19 mouse cellular contexts compared by ENCODE assay signal in the genomic region with DNA sequence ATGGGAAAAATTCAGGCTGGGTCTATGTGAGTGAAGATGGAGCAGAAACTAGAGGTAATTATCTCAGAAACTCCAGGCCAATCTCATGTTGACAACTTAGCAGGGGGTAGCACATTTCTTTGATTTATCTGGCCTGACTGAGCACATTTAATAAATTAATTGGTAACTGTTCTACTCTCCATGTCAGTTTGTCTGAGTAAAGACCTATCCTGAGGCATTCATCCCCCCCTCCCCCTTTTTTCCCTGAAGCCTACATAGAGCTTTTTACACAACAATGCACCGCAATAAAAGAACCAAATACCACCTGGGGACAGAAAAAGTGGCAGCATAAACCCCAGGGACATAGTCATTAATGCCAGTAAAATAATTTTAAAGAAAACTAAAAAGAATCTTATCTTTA.
DNase-seq lines count a peak whose midpoint lies in the region; ATAC-seq lines count a peak whose summit lies in the region.
"Had no signal": no experiment of that assay in that cellular context is flagged by ENCODE, and none has a peak within 500 bp of the region (broad histone marks: within the 10 kb centered on the region; RNA-seq: fewer than 3 reads in every experiment).

No protein-coding gene starts in this region.

- WGBS in hindbrain, embryonic 11.5 days = 40% methylated on average over 1 of the region's 1 CpGs
- WGBS in hindbrain, embryonic 13.5 days = 38% methylated on average over 1 of the region's 1 CpGs
- WGBS in embryonic facial prominence, embryonic 14.5 days = 40% methylated on average over 1 of the region's 1 CpGs
- WGBS in liver, embryonic 12.5 days (ENCODE audit: insufficient replicate concordance) = 92% methylated on average over 1 of the region's 1 CpGs

- no peaks in the 10 kb centered on the region for H3K36me3 ChIP-seq in hindbrain, embryonic 11.5 days (ENCODE audit: control insufficient read depth, insufficient read depth, low read length)
- H3K36me3 ChIP-seq in hindbrain, embryonic 13.5 days = no peaks in the 10 kb centered on the region
- no peaks in the 10 kb centered on the region for H3K36me3 ChIP-seq in embryonic facial prominence, embryonic 14.5 days (ENCODE audit: control insufficient read depth, insufficient read depth, low read length)
- H3K36me3 ChIP-seq in liver, embryonic 12.5 days = no peaks in the 10 kb centered on the region
- H3K36me3 ChIP-seq: G1E; heart, embryonic 10.5 days; kidney, embryonic 15.5 days had no signal

- no peaks in the 10 kb centered on the region for H3K4me1 ChIP-seq in hindbrain, embryonic 11.5 days (replicated peaks; ENCODE audit: control insufficient read depth, insufficient read depth, low read length)
- no peaks in the 10 kb centered on the region for H3K4me1 ChIP-seq in hindbrain, embryonic 13.5 days (replicated peaks)
- no peaks in the 10 kb centered on the region for H3K4me1 ChIP-seq in embryonic facial prominence, embryonic 14.5 days (ENCODE audit: control insufficient read depth, insufficient read depth, low read length)
- H3K4me1 ChIP-seq in liver, embryonic 12.5 days = no peaks in the 10 kb centered on the region
- H3K4me1 ChIP-seq: heart, embryonic 10.5 days; kidney, embryonic 15.5 days; megakaryocyte, embryonic 14.5 days had no signal

- no peak overlapping the region for H3K9ac ChIP-seq in hindbrain, embryonic 11.5 days (ENCODE audit: low read depth, low read length)
- no peak overlapping the region for H3K9ac ChIP-seq in hindbrain, embryonic 13.5 days
- no peak overlapping the region for H3K9ac ChIP-seq in embryonic facial prominence, embryonic 14.5 days (ENCODE audit: low read depth, low read length)
- no peak overlapping the region for H3K9ac ChIP-seq in liver, embryonic 12.5 days
- H3K9ac ChIP-seq: hindbrain, embryonic 14.5 days; kidney, embryonic 15.5 days had no signal

- no peaks in the 10 kb centered on the region for H3K27me3 ChIP-seq in hindbrain, embryonic 11.5 days (ENCODE audit: control insufficient read depth, insufficient read depth, low read length)
- no peaks in the 10 kb centered on the region for H3K27me3 ChIP-seq in hindbrain, embryonic 13.5 days
- H3K27me3 ChIP-seq in embryonic facial prominence, embryonic 14.5 days (replicated peaks; ENCODE audit: control insufficient read depth, insufficient read depth, low read length) = no peaks in the 10 kb centered on the region
- H3K27me3 ChIP-seq in liver, embryonic 12.5 days (replicated peaks) = no peaks in the 10 kb centered on the region
- H3K27me3 ChIP-seq: kidney, embryonic 15.5 days; megakaryocyte, embryonic 14.5 days had no signal

- H3K9me3 ChIP-seq in hindbrain, embryonic 11.5 days (ENCODE audit: control insufficient read depth, low read length) = no peaks in the 10 kb centered on the region
- no peaks in the 10 kb centered on the region for H3K9me3 ChIP-seq in hindbrain, embryonic 13.5 days
- no peaks in the 10 kb centered on the region for H3K9me3 ChIP-seq in embryonic facial prominence, embryonic 14.5 days (ENCODE audit: control insufficient read depth, low read length)
- H3K9me3 ChIP-seq in liver, embryonic 12.5 days (replicated peaks) = 0 out of 2 replicates have a peak, but pooled peaks cover 4% of the 10 kb centered on the region
- H3K9me3 ChIP-seq: heart, embryonic 10.5 days; kidney, embryonic 15.5 days had no signal

- H3K27ac ChIP-seq in hindbrain, embryonic 11.5 days (ENCODE audit: low read depth, low read length) = no peak overlapping the region
- H3K27ac ChIP-seq in hindbrain, embryonic 13.5 days = no peak overlapping the region
- no peak overlapping the region for H3K27ac ChIP-seq in embryonic facial prominence, embryonic 14.5 days (replicated peaks; ENCODE audit: low read depth, low read length)
- H3K27ac ChIP-seq in liver, embryonic 12.5 days = no peak overlapping the region
- H3K27ac ChIP-seq: gastrocnemius, adult 2 months; heart, embryonic 10.5 days; hindbrain, embryonic 14.5 days; kidney, embryonic 15.5 days had no signal

- H3K4me3 ChIP-seq in hindbrain, embryonic 11.5 days (ENCODE audit: low read depth, low read length) = no peak overlapping the region
- no peak overlapping the region for H3K4me3 ChIP-seq in hindbrain, embryonic 13.5 days
- H3K4me3 ChIP-seq in embryonic facial prominence, embryonic 14.5 days (ENCODE audit: low read depth, low read length) = no peak overlapping the region
- H3K4me3 ChIP-seq in liver, embryonic 12.5 days = no peak overlapping the region
- H3K4me3 ChIP-seq: gastrocnemius, adult 2 months; heart, embryonic 10.5 days; kidney, embryonic 15.5 days; megakaryocyte, embryonic 14.5 days had no signal

- peak; percentile 6 for DNase-seq in embryo, embryonic 10.5 days (ENCODE audit: low spot score)
- DNase-seq in embryo, embryonic 10 days (ENCODE audit: low spot score) = no peak
- DNase-seq in hindbrain, embryonic 11.5 days (ENCODE audit: low spot score) = no peak
- DNase-seq in ES-CJ7 (ENCODE audit: low read depth, low spot score) = peak; percentile 7
- DNase-seq in embryonic facial prominence, embryonic 14.5 days (ENCODE audit: low spot score) = peak; percentile 13
- no peak for DNase-seq in cerebellum, adult 9-10 months
- DNase-seq: cerebellum, adult 8-10 months; gastrocnemius, adult 2 months; lung, adult 2 months; right cerebral cortex, postnatal 4 days had no signal

- no peak overlapping the region for H3K4me2 ChIP-seq in hindbrain, embryonic 11.5 days (replicated peaks; ENCODE audit: low read depth, low read length)
- no peak overlapping the region for H3K4me2 ChIP-seq in hindbrain, embryonic 13.5 days
- no peak overlapping the region for H3K4me2 ChIP-seq in embryonic facial prominence, embryonic 14.5 days (ENCODE audit: low read depth, low read length)
- H3K4me2 ChIP-seq in liver, embryonic 12.5 days = no peak overlapping the region
- H3K4me2 ChIP-seq: hindbrain, embryonic 14.5 days; kidney, embryonic 15.5 days; liver, embryonic 11.5 days had no signal

- ATAC-seq in hindbrain, embryonic 11.5 days (ENCODE audit: low FRiP score) = peak; percentile 51; the same call in 1 of the 2 replicates
- ATAC-seq in hindbrain, embryonic 13.5 days (ENCODE audit: low FRiP score) = no peak
- no peak for ATAC-seq in embryonic facial prominence, embryonic 14.5 days (ENCODE audit: low read depth)
- ATAC-seq in liver, embryonic 12.5 days = no peak
- ATAC-seq: intestine, postnatal 0 days had no signal

Comparison
In these comparisons a context has a peak if more than half of its experiments do, and no peak if none do; other contexts are left out.
1. DNase-seq: peak in embryo, embryonic 10.5 days (single experiment), ES-CJ7 (single experiment) and embryonic facial prominence, embryonic 14.5 days (single experiment); none in embryo, embryonic 10 days (single experiment), hindbrain, embryonic 11.5 days (single experiment) and cerebellum, adult 9-10 months (single experiment).